Mouse (Mus musculus) ES-E14 (cell line): Measurements from ENCODE around the gene Gpr160.

Experiments
- MAFK ChIP-seq: IDR thresholded peaks from 2 replicates; pipeline ENCODE4 v1.6.1; 2014; ENCODE audit warnings: mild to moderate bottlenecking, low read depth, low read length, inconsistent platforms; ENCODE audit not compliant: insufficient read depth
- ZNF384 ChIP-seq: IDR thresholded peaks from 2 replicates; pipeline ENCODE4 v1.6.1; 2012; ENCODE audit warnings: low read depth, low read length, inconsistent platforms

GRCm38 (mm10) chr3:30822163-30822562 lies 33.6 kb upstream of the Gpr160 start:
- TF ChIP-seq MAFK (no peak), ZNF384 (no peak)
